Mouse (Mus musculus) R1 (cell line): ENCODE measurements at regions not wholly inside any gene's neighbourhood (a gene's known extent, or its start where the extent isn't known, plus 50 kb on each side); places are given as distances from the start of the nearest gene placed in this dataset.
"Not testable (repeated sequence)": the region's sequence is repeated elsewhere in the genome, so short reads cannot be mapped to it uniquely, and the experiment has no call there.

Experiments used
- DNase-seq: peaks from one replicate; pipeline ENCODE4 v3.0.0-alpha.2; 2018; ENCODE audit warnings: low read depth, low spot score

- DNase-seq, result no peak
Measured at GRCm38 (mm10) chr6:31811890-31812289, 238.2 kb upstream of the 1700012A03Rik start.

- DNase-seq, result no peak
Measured at GRCm38 (mm10) chr6:31810602-31811512, 239.2 kb upstream of the 1700012A03Rik start.

GRCm38 (mm10) chr6:31804468-31804867 lies 240.7 kb upstream of the Podxl start:
- not testable (repeated sequence) for DNase-seq

GRCm38 (mm10) chr6:31803222-31803621 lies 239.4 kb upstream of the Podxl start:
- DNase-seq, result not testable (repeated sequence)

- DNase-seq, result no peak
Measured at GRCm38 (mm10) chr6:31791547-31791946, 227.8 kb upstream of the Podxl start.

- no peak for DNase-seq
Measured at GRCm38 (mm10) chr6:31790906-31791305, 227.1 kb upstream of the Podxl start.

GRCm38 (mm10) chr6:31776841-31777240 lies 213.1 kb upstream of the Podxl start:
- DNase-seq, result no peak

- peak; percentile 60 for DNase-seq
Measured at GRCm38 (mm10) chr6:31771916-31772315, 208.1 kb upstream of the Podxl start.

GRCm38 (mm10) chr6:31745589-31745988 lies 181.8 kb upstream of the Podxl start:
- DNase-seq, result no peak

- no peak for DNase-seq
Measured at GRCm38 (mm10) chr6:31731391-31731790, 167.6 kb upstream of the Podxl start.

GRCm38 (mm10) chr6:31719614-31720013 lies 155.8 kb upstream of the Podxl start:
- DNase-seq, result no peak

- no peak for DNase-seq
Measured at GRCm38 (mm10) chr6:31718843-31719242, 155.1 kb upstream of the Podxl start.

GRCm38 (mm10) chr6:31717531-31717930 lies 153.8 kb upstream of the Podxl start:
- DNase-seq, result peak; percentile 75

- DNase-seq, result peak; percentile 83
Measured at GRCm38 (mm10) chr6:31707256-31707655, 143.5 kb upstream of the Podxl start.

GRCm38 (mm10) chr6:31704191-31704590 lies 140.4 kb upstream of the Podxl start:
- peak; percentile 84 for DNase-seq

GRCm38 (mm10) chr6:31702931-31703330 lies 139.2 kb upstream of the Podxl start:
- no peak for DNase-seq

- DNase-seq, result peak; percentile 35
Measured at GRCm38 (mm10) chr6:31695885-31696284, 132.1 kb upstream of the Podxl start.

- no peak for DNase-seq
Measured at GRCm38 (mm10) chr6:31693047-31693446, 129.3 kb upstream of the Podxl start.

GRCm38 (mm10) chr6:31692024-31692423 lies 128.2 kb upstream of the Podxl start:
- DNase-seq, result no peak

- no peak for DNase-seq
Measured at GRCm38 (mm10) chr6:31680101-31680500, 116.3 kb upstream of the Podxl start.

GRCm38 (mm10) chr6:31665671-31666486 lies 102.1 kb upstream of the Podxl start:
- peak; percentile 72 for DNase-seq

GRCm38 (mm10) chr6:31664495-31664894 lies 100.7 kb upstream of the Podxl start:
- peak; percentile 72 for DNase-seq
